Mouse (Mus musculus) gastrocnemius, postnatal 25 days (tissue): ENCODE data around the gene Mrpl43. TPM values are rescaled to one million over a fixed set of nuclear protein-coding genes. Genes with fewer than 3 reads are reported as not detected.
A peak's percentile ranks its signal among the peaks of the same experiment; 100 is the strongest.

ENCODE experiments used
- DNase-seq: peaks from one replicate; pipeline ENCODE4 v3.0.0; 2022
- total RNA-seq, 2 experiments: library from RNA; stranded (reverse); gene quantifications; 1 replicate in 1 of 2; 2 replicates in 1 of 2; pipeline ENCODE4 v1.2.3; 2021

The Mrpl43 gene
- total RNA-seq, 2 experiments from 2014 or later: 32.8 to 36.4 TPM

- DNase-seq: no peak
Measured at GRCm38 (mm10) chr19:45029571-45029970, 23.3 kb upstream of the Mrpl43 start.

GRCm38 (mm10) chr19:45028746-45029145, 22.5 kb upstream of the Mrpl43 start:
- no peak for DNase-seq

- DNase-seq: no peak
Measured at GRCm38 (mm10) chr19:45027848-45028247, 21.6 kb upstream of the Mrpl43 start.

- peak; percentile 69 for DNase-seq
Measured at GRCm38 (mm10) chr19:45026958-45027670, 20.9 kb upstream of the Mrpl43 start.

GRCm38 (mm10) chr19:45025937-45026568, 19.8 kb upstream of the Mrpl43 start:
- DNase-seq: no peak

- DNase-seq: no peak
Measured at GRCm38 (mm10) chr19:45024775-45025174, 18.5 kb upstream of the Mrpl43 start.

- no peak for DNase-seq
Measured at GRCm38 (mm10) chr19:45023993-45024392, 17.8 kb upstream of the Mrpl43 start.

GRCm38 (mm10) chr19:45021362-45021761, 15.1 kb upstream of the Mrpl43 start:
- no peak for DNase-seq

GRCm38 (mm10) chr19:45020348-45020747, 14.1 kb upstream of the Mrpl43 start:
- peak; percentile 77 for DNase-seq

GRCm38 (mm10) chr19:45018351-45018831, 12.1 kb upstream of the Mrpl43 start:
- DNase-seq: no peak

GRCm38 (mm10) chr19:45017909-45018308, 11.7 kb upstream of the Mrpl43 start:
- DNase-seq: peak; percentile 91

GRCm38 (mm10) chr19:45017216-45017771, 11.1 kb upstream of the Mrpl43 start:
- DNase-seq: peak; percentile 92

GRCm38 (mm10) chr19:45016341-45017215, 10.3 kb upstream of the Mrpl43 start:
- peak; percentile 84 for DNase-seq

GRCm38 (mm10) chr19:45015518-45016281, 9.5 kb upstream of the Mrpl43 start:
- DNase-seq: peak; percentile 70

- DNase-seq: peak; percentile 76
Measured at GRCm38 (mm10) chr19:45014981-45015402, 8.8 kb upstream of the Mrpl43 start.

GRCm38 (mm10) chr19:45014335-45014971, 8.2 kb upstream of the Mrpl43 start, which contains the start of gene Lzts2:
Lzts2 (plus strand) TSS chr19:45014414.
- no peak for DNase-seq

- DNase-seq: no peak
Measured at GRCm38 (mm10) chr19:45013581-45014225, 7.5 kb upstream of the Mrpl43 start.

GRCm38 (mm10) chr19:45012636-45013035, 6.4 kb upstream of the Mrpl43 start:
- no peak for DNase-seq

GRCm38 (mm10) chr19:45012219-45012618, 6.0 kb upstream of the Mrpl43 start:
- no peak for DNase-seq

GRCm38 (mm10) chr19:45010646-45011045, 4.4 kb upstream of the Mrpl43 start:
- no peak for DNase-seq
